Mouse (Mus musculus) spleen, adult 10 weeks (tissue): Measurements from ENCODE around the gene Stac2. TPM values are rescaled to one million over a fixed set of nuclear protein-coding genes. Genes with fewer than 3 reads are reported as not detected.

Experiments used
- polyA plus RNA-seq: library from polyadenylated mRNA; stranded (reverse); fragments of 350-450 nt; fragmentation: Illumina TruSeq; extraction: RNeasy Lipid Tissue Mini Kit (QIAGEN cat#74804); gene quantifications from one replicate; pipeline ENCODE4 v1.2.3, GENCODE M21; 2015; ENCODE audit warnings: low replicate concordance; ENCODE audit not compliant: insufficient read depth

Stac2 gene
- 5.7 TPM for polyA plus RNA-seq

DNA sequence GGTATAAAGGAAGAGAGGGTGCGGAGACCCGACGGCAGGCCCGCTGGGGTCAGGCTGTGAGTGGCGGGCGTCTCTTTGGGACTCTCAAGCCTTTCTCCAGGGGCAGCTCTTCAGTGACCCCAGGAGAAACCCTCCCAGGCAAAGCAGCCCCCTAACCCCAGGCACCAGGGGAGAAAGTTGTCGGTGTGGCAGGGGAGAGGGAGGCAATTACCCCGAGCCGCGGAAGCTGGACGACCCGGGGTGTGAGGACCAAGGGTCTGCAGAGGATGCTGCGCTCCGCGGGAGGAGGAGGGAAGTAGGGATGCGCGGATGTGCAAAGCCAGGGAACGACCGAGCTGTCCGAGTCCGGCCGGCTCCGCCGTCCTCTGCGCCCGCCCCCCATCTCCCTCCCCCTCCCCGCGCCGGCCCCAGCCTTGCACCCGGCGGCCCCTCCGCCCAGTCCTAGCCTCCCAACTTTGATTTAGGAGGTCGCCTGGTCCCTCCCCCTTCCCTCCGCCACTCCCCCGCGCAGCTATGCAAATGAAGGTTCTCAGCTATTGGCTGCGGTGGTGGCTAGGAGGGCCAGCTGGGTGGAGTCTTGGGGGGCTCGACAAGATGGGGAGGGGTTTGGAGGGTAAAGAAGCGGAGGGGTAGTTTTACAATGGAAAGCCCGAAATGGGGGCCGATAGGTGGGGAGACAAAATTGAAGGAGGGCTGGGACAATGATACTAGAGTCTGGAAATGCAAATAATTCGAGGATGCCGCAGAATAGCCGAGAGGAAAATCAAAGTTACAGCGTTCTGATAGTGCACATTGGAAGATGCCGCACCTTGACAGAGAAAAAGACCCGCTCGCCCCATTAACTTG lies at the start of gene Stac2:
Gene Stac2 (minus strand): TSS at position 474 of the 846 bp plus-strand sequence.

DNA sequence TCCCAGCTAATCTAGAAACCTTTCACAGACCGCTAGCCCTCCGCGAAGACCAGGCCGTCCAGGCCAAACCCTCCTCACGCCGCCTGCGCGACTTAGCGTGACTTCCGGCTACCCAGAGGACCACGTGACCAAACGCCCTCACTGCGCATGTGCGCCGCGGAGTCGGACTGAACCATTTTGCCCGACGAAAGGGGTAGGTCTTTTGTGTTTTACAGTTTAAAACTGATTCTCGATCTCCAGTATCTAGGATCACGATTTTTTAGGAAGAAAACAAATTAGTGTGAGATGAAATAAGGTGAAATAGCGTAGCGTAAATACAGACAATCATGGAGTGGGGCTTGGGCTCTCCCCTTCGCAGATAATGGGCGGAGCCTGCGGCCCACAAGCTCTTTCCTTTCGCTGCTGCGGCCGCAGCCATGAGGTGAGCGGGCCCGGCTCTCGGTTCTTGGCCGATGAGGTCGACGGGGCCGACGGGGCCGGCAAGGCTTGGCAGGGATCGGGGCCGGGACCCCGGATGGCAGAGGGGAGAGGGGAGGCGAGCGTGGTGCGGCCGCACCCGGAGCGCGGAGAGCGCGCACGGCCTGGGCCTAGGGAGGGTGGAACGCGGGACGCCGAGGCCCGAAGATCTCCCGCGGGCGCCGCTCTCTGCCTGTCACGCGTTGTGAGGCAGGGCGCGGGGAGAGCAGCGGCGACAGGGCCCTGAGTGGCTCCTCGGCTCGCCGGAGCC lies 26.5 kb downstream of the Stac2 start, which contains the start of gene Rpl19:
Gene Rpl19 (plus strand): TSS at position 141 of the 727 bp plus-strand sequence.

DNA sequence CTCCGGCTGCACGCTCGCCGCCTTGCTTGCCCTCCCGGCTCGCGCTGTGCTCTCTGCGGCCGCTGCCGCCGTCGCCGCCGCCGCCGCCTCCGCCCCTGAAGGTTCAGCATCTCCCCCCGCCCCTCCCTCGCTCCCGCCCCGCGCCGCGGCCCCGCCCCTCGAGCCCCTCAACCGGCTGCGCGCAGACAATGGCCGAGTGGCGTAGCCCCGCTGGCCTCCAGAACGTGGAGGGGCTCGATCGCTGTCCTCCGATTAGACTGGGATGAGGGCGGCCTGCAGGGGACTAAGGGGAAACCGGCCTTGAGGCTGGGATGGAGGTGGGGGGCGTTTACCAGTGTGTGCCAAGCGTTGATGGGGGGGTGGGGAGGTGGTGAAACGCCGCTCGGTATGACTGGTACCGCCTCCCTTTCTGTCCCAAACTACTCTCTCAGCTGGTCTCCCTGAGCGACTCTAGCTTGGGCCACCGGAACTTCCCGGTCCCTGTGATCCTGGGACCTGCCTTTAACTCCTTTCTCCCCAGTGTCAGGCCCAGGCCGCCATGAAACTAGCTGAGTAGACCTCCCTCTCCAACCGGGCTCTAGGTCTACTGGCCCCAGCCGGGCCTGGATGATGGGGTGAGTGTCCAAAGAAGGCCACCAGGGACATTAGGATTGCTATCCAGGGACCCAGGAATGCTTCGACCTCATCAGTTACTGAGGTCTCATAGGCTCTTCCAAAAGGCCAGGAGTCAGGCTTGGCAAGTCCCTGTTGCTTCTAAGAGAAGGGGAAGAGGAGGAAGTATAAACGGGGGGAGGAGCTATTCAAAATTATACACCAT lies 30.5 kb downstream of the Stac2 start, which contains the start of gene Cacnb1:
Gene Cacnb1 (minus strand): TSS at position 480 of the 817 bp plus-strand sequence.

DNA sequence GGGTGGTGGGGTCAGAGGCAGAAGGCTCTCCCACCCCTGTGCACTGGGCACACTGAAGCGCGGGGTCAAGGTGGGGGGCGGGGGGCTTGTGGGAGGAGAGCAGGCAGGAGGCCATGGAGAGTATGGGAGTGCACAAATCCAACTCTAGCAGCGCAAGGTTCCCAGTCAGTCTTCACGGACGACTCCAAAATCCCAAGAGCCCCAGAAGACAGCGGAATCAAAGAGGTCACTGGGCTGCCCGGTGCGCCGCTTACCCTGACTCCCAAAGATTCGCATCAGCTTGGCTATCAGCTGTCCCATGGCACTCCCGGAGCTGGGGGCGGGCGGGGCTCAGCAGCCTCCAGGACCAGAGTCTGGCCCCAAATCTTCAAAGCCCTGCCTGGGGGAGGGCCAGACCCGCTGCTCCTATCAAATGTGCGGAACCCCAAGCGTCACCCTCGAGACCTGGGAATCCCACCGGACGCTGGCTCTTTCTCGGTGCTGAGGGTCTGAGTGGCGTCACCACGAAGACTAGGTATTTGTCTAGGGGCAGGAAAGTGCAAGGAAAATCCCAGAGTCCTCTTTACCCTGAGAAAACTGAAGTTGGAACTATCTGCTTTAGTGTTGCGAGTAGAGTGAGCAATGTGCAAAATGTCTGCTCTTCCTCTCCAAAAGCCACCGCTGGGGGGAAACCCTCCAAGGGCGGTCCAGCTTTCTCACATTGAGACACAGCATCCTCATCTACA lies 57.5 kb downstream of the Stac2 start, which contains the start of gene Arl5c:
Gene Arl5c (minus strand): TSS at position 618 of the 725 bp plus-strand sequence.

Other genes starting within 250 kb of the Stac2 start
- 6.1 TPM for gene B230217C12Rik, start 212.7 kb downstream of the Stac2 start, polyA plus RNA-seq
- gene Fbxo47, start 169.3 kb downstream of the Stac2 start, polyA plus RNA-seq, result 2.1 TPM
- 3.3 TPM for gene Plxdc1, start 67.0 kb downstream of the Stac2 start, polyA plus RNA-seq
- 88.7 TPM for gene Arl5c, start 57.3 kb downstream of the Stac2 start, polyA plus RNA-seq
- gene Cacnb1, start 30.4 kb downstream of the Stac2 start, polyA plus RNA-seq, result 2.7 TPM
- gene Rpl19, start 26.8 kb downstream of the Stac2 start, polyA plus RNA-seq, result 1,635 TPM
- gene Fbxl20, start 96.9 kb upstream of the Stac2 start, polyA plus RNA-seq, result 38.5 TPM
- gene Med1, start 139.8 kb upstream of the Stac2 start, polyA plus RNA-seq, result 63.3 TPM
- gene Cdk12, start 149.6 kb upstream of the Stac2 start, polyA plus RNA-seq, result 52.9 TPM